Mouse (Mus musculus): ENCODE measurements around the gene Mybbp1a.

DNA sequence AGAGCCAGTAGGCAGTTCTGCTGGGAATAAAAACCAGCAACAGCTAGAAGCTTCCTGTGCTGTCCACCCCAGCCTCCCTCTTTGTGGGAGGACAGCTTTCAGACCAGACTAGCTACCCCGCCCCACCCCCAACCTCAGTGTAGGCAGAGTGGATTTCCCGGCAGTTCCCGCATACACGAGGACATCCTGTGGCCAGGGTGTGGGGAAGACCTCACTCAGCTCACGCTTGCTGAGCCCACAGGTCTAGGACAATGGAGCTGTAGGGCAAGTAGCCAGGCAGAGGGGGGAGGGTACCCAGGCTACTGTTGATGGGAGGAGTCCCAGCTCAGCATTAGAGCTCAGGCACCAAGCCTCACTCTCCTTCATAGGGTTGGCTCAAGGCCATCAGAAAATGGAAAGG is 28.1 kb downstream of the Mybbp1a start:
- TF ChIP-seq CTCF (conservative IDR thresholded peaks at IDR 0.05 in 1 of 2, IDR thresholded peaks at IDR 0.05 in 1 of 2; ENCODE audit: low read depth in 2 of 2, low read length in 2 of 2): no peak
- TF ChIP-seq POLR2A (IDR thresholded peaks at IDR 0.05; ENCODE audit: low read depth, low read length): no peak
- no peak for TF ChIP-seq KAT2A (IDR thresholded peaks at IDR 0.05; ENCODE audit: insufficient replicate concordance, low read length)

Measured in CH12.LX (cell line).